Mouse (Mus musculus) thymus, postnatal 25 days (tissue): ENCODE measurements around the gene Nr4a1.

Experiments used
- DNase-seq: peaks from one replicate; pipeline ENCODE4 v3.0.0; 2022

Gene Nr4a1

DNA sequence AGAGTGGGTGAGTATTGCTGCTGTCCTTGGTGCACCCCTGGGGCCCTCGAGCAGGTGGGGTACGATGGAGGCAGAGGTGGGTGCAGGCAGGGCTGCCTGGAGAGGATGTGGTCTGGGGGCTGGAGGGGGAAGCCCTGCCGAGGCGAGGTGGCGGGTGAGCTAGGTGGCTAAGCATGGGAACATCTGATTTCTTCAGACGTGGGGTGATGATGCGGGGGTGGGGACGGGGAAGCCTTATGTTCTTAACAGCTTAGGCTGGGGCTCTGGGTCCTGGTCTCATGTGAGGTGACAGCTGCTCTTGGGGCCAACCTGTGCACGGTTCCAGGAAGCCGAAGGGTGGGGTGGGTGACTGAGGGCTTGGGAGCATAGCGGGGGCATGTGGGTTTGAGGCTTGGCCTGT, 4.4 kb downstream of the Nr4a1 start:
- peak; percentile 88 for DNase-seq

DNA sequence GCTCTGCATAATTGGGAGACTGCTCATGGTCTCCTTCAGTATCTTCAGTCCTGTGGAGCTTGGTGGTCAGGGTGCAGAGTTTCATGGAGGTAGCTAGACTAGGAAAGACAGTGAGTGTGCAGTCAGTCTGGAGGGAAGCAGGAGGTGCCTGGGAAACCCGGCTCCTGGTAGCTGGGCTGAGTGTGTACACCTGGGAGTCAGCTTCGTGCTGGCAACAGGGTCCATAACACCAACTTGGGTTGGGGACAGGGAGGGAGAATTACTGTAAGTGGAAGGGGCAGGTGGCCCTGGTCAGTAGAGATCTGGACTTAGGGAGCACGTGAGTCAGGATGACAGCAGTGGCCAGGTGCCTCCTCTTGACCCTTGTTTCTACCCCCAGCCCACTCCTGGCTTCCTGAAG, 5.9 kb downstream of the Nr4a1 start:
- no peak for DNase-seq

DNA sequence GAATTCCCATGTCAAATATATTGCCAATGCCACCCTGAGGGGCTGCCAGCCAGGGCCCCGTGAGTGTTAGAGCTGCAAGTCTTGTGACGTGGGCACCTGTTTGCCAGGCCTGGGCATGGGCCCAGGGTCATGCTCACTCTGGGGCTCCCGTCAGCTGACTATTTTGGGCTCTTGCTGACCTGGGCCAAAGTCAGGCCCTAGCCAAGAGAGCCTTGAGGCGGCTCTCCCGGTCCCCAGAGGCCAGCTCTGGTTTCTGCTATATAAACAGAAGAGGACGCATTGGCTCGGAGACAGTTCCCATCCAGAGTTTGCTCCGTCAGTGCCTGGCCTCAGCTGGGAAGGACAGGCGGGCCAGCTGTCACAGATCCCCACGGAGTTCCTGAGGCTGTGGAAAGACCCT, 6.3 kb downstream of the Nr4a1 start:
- DNase-seq, result no peak

DNA sequence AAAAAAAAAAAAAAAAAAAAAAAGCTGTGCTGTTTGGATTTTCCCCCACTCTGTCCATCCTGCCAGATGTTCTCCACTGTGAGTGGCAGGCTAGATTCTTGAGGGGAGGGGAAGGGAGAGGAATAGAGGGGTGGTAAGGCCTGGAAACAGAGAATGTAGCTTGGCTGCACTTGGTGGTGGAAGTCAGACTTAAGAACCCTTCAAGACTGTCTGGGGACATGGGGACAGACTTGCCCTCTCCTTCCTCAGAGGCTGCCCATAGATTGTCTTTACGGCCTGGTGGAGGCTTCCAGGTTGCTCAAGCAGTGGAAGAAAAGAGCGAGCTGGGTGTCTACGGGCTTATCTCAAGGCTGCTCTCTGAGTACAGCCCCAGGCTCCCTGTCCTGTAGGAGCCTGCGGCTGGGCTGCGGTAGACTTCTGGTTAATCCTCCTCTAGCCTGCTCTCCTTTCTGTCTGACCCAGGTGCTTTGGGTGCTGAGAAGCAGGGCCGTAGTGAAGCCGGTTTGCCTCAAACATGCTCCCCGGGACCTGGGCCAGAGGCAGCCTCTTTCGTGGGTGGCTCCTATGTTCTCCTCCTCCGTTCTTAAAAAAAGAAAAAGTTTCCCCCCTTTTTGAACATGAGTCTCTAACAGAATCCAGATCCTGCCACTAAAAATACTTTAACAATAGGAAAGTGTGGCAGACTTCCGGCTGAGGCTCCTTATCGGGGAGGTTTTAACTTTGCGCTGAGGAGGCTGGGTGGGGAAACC, 7.0 kb downstream of the Nr4a1 start:
- DNase-seq, result peak; percentile 39

DNA sequence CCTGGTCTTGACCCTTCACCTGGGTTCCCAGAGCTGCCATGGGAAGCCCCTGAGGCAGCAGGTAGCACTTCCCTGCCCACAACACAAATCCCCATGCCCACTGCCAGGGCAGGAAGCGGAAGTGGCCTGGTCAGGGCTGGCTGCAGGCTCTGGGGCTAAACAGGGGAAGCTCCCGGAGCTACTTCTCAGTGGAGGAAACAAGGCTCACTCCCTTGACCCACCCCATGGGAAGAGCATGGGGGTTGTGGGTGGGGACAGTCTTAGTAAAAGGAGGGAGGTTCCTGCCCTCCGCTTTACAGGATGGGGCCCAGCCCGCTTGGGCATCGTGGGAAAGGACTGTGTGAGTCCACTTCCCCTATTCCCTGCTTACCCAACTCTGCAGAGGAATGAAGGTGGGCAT, 8.4 kb downstream of the Nr4a1 start:
- no peak for DNase-seq

DNA sequence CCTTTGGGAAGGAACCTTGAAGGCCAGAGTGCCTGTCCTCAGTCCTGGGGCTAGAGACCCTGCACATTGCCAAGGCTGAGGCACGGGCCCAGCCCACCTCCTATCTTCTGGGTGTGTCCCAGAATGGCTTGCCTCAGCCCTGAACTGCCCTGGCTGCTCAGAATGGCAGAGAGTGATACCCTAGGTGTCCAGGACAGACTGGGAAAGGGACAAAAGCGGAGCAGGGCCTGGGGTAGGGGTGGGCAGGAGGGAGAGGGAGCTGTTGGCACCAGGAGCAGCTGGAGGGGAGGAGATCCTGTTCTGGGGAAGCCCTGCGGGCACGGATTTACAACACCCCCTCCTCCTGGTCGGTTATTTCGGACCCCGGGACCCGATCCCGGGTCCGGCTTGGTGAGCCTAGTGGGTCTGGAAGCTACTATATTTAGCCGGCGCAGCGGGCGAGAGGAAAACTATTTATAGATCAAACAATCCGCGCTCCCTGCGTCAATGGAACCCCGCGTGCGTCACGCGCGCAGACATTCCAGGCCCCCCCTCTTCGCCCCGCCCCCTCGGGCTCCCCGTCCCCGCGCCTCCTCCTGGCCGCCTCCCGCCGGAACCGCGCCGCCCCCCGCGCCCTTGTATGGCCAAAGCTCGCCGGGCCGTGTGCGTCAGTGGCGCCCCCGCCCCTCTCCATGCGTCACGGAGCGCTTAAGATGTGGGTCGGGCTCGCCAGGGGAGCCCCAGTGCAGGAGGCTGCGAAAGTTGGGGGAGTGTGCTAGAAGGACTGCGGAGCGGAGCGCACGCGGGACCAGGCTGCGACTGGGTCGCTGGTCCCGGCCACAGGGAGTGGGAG, 12.3 kb downstream of the Nr4a1 start:
- peak; percentile 88 for DNase-seq

DNA sequence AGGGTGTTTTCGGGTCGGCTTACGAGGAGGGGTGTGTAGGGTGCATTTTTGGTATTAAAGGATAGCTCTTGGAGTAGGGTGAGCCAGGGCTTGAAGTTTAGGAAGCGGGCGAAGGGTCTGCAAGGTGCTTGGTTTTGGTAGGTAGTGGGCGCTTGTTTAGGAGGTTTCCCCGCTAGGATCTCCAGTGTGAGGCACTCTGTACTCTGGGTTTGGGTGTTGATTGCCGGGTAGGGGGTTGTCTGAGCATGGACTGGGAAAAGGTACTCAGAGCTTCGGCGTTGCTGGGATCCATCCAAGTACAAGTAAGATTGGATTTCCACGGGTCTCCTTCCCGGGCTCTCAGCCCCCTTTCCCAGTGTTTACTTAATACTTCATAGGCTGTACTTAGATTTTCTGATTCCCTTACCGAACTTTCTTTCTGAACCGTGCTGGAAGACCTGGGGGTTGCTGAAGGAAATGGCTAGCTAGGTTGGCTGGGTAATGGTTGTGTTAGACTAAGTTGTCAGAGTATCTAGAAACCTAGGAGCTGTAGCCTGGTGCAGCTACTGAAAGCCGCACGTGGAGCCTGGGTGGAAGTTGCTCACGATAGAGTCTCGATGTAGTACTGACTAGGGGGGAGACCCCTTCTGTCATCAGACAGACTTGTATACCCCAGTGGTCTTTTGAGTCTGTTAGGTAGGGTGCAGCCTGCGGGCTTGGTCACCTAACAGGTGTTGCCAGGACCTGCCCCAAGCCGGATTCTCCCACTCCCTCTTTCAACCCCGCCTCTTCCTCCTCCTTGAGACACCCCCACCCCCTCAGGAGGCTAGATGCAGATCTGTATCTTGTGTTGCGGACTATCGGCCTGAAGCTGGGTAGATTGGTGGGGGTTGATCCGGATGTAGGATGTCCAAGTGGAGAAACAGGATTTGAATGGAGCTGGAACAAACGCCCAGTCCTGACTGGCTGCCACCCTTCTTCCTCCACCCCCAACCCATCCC, 13.3 kb downstream of the Nr4a1 start:
- DNase-seq, result peak; percentile 53

DNA sequence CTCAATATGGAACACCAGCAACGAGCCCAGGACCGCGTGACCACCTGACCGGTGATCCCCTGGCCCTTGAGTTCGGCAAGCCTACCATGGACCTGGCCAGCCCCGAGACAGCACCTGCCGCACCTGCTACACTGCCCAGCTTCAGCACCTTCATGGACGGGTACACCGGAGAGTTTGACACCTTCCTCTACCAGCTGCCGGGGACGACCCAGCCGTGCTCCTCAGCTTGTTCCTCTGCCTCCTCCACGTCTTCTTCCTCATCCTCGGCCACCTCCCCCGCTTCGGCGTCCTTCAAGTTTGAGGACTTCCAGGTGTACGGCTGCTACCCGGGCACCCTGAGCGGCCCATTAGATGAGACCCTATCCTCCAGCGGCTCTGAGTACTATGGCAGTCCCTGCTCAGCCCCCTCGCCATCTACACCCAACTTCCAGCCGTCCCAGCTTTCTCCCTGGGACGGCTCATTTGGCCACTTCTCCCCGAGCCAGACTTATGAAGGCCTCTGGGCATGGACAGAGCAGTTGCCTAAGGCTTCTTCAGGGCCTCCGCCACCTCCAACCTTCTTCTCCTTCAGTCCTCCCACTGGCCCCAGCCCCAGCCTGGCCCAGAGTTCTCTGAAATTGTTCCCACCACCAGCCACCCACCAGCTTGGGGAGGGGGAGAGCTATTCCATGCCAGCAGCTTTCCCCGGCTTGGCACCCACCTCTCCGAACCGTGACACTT, 16.2 kb downstream of the Nr4a1 start:
- DNase-seq, result no peak

DNA sequence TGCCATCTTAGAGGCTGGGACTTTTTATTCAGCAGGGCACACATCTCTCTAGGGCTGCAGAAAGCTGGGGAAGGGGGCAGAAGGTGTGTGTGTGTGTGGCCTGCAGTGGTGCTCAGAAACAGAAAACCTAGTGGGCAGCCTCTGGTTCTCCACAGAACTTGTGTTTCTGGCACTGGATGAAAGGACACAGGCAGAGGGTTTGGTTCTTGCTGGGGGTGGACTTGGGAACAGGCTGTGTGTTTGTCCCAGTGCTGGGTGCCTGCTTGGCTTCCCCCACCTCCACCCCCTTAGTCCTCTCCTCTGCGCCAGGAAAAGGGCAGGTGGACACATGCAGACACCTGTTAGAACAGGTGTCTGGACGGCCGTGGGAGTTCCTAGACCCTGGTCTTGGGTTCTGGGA, 17.0 kb downstream of the Nr4a1 start:
- DNase-seq, result no peak

DNA sequence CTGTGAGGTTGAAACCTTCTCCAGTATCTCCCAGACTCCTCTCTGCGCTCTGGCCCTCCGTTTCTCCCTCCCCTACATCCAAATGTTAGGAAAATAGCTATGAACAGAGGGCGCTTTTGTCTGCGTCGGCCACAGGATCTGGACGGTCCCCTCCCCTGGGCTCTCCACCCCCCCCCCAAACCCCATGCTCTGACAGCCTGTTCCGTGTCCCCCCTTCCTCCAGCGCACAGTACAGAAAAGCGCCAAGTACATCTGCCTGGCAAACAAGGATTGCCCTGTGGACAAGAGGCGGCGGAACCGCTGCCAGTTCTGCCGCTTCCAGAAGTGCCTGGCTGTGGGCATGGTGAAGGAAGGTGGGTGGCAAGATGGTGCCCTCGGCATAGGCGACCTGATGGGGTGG, 17.4 kb downstream of the Nr4a1 start:
- no peak for DNase-seq

DNA sequence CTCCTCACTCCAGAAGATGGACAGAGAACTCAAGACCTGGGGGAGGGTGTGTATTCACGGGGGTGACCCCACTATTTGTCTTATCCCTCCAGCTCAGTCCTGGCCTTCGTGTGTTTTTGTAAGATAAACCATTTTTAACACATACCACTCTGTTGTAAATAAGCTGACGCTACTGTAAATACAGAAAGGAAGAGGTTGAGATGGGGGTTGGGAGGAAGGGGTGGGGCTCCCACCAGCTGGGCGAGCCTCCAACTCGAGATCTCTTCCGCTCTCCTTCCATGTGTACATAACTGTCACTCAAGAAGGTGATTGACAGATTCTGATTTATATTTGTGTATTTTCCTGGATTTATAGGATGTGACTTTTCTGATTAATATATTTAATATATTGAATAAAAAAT, 20.3 kb downstream of the Nr4a1 start:
- no peak for DNase-seq

DNA sequence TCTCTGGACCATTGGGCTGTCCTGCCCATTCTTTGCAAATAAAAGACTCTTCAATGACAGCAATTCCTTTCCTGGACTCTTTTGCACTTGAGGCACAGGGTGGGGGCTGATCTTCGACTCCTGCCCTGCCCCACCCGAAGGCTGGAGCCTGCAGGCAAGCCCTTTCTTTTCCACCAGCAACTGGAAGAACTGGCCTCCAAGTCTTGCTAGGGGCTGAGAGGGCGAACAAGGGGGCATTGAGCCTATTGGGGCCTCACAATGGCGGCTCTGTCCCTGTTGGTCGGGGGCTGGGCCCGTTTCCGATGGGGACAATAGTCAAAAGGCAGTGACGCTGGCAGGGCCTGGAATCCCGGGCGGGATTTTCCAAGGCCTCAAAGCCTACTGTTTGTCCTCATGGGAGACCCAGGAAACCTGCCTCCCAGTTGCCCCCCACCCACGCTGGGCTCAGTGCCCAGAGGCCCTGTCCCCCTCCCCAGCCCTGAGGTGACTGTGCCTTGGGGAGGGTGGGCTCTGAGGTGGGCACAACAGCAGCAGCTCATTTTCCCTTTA, 23.4 kb downstream of the Nr4a1 start:
- DNase-seq, result no peak

DNA sequence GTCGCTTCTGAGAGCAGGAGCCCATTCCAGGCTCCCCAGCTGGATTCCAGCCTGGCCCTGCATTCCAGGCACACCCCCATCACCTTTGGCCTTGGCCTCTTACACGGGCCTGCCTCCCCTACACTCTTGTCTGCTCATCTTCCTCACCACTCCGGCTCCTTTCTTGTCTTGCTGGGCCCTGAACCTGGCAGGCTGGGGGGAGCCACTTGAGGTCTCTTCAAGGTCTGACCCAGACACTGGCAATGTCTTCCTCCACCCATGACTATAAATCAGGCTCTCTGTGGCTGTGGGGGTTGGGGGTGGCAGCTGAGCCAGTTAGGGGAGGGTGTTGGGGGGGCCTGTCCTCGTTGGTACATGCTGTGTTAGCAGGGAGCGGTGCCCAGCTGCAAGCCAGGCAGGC, 24.5 kb downstream of the Nr4a1 start:
- DNase-seq, result no peak

DNA sequence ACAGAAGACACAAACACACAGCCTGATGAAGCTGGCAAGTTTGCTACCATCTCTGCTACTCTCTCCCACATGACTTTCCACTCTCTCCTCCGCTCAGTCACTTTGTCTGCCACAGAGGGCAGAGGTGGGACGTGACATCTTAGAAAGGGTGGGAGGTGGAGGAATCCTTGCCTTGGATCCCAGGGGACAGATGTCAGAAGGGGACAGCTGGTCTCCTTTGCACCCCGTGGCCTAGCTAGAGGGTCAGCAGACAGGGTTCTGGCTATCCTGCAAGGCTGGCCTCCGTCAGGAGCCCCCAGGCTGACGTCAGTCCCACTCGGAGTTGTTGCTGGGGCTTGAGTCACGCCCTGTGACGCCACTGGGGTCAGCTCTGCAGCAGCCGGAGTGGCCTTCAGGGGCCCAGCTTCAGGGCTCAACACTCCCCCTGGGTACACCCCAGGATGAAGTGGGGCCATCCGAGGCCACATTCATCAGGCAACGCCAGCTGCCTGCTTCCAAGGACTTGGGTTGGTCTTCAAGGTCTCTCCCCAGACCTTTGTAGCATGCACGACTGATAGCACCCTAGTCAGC, 25.4 kb downstream of the Nr4a1 start:
- no peak for DNase-seq

DNA sequence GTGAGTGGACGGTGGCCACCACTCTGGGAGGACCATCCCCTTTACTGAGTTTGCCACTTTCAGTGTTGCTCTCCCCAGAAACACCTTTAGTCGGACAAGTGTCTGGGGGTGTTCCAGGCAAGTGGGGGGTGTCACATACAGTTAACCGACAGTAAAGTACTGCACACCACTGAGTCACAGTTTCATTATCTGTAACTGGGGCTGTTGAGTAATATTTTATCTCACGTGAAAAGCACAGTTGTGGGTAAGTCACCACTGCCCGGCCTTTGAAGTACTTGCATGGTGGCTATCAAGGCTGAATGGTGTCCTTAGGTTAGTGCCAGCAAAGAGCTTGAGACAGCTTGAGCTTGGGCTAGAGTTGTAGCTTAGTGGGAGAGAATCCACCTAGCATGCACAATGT, 28.4 kb downstream of the Nr4a1 start:
- no peak for DNase-seq

DNA sequence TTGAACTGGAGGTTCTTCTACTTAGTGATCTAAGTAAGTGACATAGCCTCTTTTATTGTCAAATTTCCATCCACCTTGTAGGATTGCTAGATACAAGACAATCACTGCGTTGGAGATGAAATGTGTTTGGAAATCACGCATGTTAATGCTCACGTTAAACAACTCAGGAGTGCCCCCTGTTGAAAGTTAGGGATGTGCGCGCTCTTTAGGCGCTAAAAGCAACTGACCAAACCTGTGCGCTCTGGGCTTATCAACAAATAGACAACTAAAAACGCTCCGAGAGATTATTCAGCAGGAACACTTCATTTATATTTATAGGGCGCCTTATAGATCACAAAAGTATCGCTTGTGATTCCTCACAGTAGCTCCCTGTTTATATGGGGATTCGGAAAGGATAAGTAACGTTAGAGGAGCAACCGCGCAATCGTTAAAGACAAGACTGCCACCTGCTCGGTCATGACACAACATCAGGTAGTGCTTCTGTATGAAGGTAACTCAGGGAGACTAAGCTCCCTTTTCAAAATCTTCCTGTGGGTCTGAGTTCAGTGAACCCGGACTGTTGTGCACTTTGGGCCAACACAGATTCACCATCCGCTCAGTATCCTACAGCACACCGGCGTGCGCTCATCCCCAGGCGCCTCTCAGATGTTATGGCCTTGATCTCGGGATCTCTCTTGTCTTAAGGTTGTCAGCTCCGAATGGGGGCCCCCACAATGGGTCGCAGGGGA, 29.3 kb downstream of the Nr4a1 start:
- peak; percentile 66 for DNase-seq

DNA sequence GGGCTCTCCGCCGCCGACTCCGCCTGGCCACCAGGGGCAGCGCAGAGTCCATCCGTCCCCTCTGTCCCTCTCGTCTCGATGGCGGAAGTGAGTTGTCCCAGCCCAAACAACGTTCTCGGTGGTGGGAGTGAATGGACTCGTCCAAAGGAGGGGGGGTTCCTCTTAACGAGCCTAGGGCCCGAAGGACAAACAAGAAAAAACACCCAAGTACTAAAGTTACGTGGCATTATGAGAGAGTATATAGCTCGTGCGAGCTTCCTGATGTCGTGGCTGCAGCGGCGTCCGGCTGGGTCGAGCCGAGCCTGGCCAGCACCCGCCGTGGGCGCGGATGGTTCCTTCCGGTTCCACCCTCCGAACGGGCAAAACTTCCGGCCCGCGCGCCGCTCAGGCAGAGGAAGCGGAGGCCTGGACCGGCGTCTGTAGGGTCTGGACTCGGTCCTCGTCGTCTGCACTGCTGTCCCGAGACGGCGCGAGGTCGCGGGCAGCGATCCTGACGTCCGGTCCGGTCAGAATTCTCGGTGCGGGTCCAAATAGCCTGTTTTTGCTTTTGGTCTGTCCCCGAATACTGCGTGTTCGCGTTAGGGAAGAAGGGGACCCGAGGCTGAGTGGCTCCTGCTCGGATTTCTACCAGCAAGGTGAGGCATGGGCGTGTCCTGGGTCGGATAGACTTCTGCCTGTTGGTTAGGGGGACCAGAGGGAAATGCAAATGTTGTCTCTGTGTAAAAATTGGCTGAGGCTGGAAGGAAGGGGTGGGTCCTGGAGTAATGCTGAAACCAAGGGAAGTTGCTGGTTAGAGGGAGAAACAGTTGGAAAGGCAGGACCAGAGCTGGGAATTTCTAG, 30.1 kb downstream of the Nr4a1 start, which contains the start of gene Atg101:
Atg101 (plus strand) TSS at position 362 of the 840 bp plus-strand sequence.
- DNase-seq, result peak; percentile 95

DNA sequence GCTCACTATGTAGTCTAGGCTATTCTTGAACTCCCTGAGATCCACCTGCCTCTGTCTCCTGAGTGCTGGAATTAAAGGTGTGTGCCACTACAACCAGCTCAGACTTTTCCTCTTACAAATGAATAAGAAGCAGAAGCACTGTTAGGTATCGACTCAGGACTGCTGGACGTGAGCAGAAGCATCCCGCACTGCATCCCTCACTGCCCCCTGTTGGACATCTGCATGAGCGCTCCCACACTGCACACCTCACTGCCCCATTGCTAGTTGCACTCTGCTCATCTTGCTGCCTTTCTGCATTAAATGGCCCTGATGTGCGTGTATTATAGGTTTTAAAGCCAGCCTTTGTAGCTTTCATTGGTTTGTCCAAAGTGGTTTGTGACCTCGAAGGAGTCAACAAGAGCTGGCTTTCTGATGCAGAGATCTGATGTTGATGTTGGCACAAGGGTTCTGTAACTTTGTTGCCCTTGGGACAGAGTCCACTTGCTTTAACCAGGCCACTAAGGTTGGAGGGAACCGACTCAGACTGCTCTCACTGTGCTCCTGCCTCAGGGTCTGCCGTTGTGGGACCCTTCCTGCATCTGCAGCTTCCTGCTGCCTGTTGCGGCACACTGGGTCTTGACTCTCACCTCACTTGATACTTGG, 32.2 kb downstream of the Nr4a1 start:
- DNase-seq, result no peak

DNA sequence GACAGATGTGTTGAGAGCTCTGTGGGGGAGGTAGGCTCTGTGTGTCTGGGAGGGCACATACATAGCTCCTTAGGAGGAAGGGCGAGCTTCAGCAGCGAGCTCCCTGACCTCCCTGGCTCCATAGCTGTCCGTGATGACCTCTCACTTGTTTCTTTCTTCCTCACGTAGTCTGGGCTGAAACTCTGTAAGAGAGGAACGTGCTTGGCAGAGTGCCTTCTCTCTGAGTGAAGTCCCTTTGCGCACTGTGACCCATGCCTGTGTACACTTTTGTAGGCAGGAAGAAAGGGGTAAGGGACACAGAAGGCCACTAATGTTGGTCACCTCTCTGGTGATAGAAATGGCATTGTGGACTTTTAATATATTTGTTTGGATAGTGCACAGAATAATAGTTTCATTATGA, 33.3 kb downstream of the Nr4a1 start:
- DNase-seq, result no peak

DNA sequence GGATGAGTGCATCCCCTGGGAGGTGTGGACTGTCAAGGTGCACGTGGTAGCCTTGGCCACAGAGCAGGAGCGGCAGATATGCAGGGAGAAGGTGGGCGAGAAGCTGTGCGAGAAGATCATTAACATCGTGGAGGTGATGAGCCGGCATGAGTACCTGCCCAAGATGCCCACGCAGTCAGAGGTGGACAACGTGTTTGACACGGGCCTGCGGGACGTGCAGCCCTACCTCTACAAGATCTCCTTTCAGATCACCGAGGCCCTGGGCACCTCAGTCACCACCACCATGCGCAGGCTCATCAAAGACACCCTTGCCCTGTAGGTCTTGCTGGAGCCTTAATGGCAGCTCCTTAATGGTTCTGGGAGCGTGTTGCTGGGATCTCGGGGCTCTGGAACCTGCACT, 36.3 kb downstream of the Nr4a1 start:
- DNase-seq, result no peak
